Mouse (Mus musculus) frontal cortex, adult 2 months (tissue): Measurements from ENCODE around the gene Rbm8a. TPM values are rescaled to one million over a fixed set of nuclear protein-coding genes. Genes with fewer than 3 reads are reported as not detected.
"Not testable (repeated sequence)": the region's sequence is repeated elsewhere in the genome, so short reads cannot be mapped to it uniquely, and the experiment has no call there.

Experiments used
- DNase-seq, 2 experiments: peaks; one replicate each; pipeline ENCODE4 v3.0.0; 2022; ENCODE audit warnings: low spot score in 1 of 2; ENCODE audit errors: extremely low spot score in 1 of 2
- polyA plus RNA-seq: library from polyadenylated mRNA; depleted of rRNA; stranded (reverse); fragments of >200 nt; gene quantifications from 2 replicates; pipeline ENCODE4 v1.2.3, GENCODE M21; 2012

The Rbm8a gene
- polyA plus RNA-seq, 1 experiment = 37.4 TPM

DNA sequence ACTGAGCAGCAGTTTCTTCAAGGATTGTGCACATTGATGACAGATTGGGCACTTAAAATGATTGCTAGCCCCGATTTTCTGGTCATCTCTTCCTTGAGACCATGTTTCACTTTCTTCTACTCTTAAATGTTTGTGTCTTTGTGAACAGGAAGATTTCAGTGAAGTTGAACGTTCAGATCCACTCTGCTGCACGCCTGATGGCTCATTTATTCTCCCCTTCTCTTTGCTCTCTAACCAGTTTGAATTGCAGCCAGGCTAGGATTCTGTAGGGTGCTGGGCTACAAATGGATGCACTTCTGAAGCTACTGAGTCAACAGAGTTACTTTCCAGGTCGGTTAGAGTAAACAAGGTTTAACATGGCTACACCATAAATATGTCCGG is 27.0 kb upstream of the Rbm8a start:
- no peak for DNase-seq

- no peak for DNase-seq
Measured at GRCm38 (mm10) chr3:96603311-96603710, 26.4 kb upstream of the Rbm8a start.

GRCm38 (mm10) chr3:96606007-96606406 is 23.7 kb upstream of the Rbm8a start:
- not testable (repeated sequence) for DNase-seq

- no peak for DNase-seq
Measured at GRCm38 (mm10) chr3:96606618-96607017, 23.1 kb upstream of the Rbm8a start.

GRCm38 (mm10) chr3:96617941-96618340 is 11.8 kb upstream of the Rbm8a start:
- no peak for DNase-seq

DNA sequence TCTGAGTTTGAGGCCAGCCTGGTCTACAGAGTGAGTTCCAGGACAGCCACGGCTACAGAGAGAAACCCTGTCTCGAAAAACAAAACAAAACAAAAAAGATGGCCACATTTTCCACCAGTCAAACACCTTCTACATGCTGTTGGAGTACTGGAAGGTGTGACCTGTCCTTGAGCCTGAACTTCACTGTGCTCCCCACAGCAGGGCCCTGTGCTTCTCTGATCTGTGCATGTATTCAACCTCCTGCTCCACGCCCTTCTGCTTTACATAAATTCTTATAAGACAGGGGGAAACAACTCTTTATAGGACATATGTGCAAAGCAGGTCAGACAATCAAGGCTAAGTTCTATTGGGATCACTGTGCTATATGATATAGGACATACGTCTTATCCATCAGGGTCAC is 6.5 kb upstream of the Rbm8a start:
- no peak for DNase-seq

GRCm38 (mm10) chr3:96632058-96632457 is 2.3 kb downstream of the Rbm8a start:
- no peak for DNase-seq

DNA sequence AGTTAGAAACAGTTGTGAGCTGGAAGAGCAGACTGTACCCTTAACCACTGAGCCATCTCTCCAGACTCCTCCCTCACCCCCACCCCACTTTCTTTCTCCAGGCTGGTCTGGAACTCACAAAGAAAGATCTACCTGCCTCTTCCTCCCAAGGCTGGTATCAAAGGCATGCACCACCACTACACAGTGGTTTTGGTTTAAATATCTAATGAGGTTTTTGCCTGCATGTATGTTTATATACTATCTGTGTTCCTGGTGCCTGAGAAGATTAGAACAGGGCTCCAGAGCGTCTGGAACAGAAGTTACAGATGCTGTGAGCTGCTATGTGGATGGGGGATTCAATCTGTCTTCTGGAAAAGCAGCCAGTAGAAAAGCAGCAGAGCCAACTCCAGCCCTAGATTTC is 4.3 kb downstream of the Rbm8a start:
- DNase-seq = no peak

DNA sequence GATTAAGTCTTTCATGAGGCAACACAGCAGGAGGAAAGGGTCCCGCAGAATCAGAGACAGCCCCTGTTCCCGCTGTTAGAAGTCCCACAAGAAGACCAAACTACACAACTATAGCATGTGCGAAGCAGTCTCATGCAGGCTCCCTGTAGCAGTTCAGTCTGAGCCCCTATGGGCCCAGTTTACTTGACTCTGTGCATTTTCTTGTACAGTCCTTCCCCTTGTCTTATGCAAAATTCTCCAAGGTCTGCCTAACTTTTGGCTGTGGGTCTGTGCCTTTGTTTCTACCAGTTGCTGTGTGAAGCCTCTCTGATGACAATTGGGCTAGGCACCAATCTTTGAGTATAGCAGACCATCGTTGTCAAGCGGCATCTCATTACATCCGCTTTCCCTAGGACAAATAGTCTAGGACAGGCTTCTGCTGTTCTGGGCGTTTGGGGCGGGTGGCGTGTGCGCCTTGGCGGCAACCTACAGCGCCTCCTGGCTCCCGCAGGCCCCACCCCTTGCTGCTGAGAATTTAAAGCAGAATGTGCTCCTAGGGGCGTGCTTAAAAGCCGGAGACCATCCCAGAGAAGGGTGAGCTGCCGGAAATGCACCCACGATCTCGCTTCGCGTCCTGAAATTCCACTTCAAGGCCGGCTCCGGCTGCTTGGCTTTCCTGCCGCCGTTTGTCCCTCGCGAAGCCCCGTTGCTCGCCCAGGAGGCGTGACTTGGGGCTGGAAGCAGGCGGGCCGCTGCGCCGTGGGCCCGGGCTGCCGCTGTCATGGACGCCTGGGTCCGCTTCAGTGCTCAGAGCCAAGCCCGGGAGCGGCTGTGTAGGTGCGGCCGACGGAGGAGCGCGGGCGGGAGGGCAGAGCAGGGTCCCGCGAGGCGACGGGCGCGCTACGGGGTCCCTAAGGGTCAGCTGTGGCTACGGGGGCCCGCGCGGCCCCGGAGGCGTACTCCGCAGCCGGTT is 5.5 kb downstream of the Rbm8a start, which contains the start of the genes Pex11b and Gm42957:
Gene Pex11b (plus strand): TSS at position 449 of the 952 bp plus-strand sequence.
Gene Gm42957 (plus strand): TSS at position 547 of the 952 bp plus-strand sequence.
- peak; percentile 75 to 91 for DNase-seq

GRCm38 (mm10) chr3:96635906-96636305 is 6.2 kb downstream of the Rbm8a start:
- DNase-seq = no peak

DNA sequence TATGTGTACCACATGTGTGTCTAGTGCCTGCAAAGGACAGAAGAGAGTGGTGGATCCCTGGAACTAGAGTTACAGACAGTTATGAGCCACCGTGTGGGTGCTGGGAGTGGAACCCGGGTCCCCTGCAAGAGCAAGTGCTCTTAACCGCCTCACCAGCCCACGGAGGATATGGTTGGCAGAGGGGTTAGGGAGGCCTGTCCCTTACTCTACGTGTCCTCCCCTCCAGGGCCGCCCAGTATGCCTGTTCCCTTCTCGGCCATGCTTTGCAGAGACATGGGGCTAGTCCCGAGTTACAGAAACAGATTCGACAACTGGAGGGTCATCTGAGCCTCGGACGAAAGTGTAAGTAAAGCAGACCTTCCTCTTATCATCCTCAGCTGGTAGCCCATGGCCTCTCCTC is 6.7 kb downstream of the Rbm8a start:
- DNase-seq = no peak

- DNase-seq = peak in 1 of 2 experiments; percentile 78
Measured at GRCm38 (mm10) chr3:96639219-96639618, 9.5 kb downstream of the Rbm8a start.

DNA sequence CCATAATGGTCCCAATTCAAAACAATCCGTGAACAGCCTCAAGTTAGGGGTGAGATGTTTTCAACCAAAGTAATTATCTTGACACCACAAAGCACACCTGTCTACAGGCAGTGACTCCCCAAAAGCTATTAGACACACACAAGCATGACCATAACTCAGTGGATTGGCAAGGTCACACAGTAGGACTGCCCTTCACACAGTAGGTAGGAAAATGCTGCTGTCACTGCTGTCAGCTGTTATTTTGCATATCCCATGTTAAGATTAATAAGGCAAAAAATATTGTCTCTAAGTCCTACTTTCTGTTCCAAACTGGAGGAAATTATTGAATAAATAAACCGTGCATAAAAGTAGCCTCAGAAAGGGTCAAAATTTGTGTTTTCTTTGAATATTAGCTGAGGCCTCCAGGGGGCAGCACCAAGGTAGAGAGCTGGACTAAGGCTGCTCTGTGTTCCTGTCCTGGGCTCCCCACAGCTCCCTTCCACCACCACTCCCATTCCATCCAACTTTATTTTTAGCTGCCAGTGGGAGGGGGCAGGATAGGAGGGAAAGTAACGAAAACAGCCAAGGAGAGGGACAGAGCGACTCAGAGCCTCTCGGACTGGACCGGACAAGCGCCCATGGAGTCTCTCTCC is 15.4 kb downstream of the Rbm8a start, which contains the start of gene Itga10:
Gene Itga10 (plus strand): TSS at position 567 of the 632 bp plus-strand sequence.
- DNase-seq = peak in 1 of 2 experiments; percentile 41

DNA sequence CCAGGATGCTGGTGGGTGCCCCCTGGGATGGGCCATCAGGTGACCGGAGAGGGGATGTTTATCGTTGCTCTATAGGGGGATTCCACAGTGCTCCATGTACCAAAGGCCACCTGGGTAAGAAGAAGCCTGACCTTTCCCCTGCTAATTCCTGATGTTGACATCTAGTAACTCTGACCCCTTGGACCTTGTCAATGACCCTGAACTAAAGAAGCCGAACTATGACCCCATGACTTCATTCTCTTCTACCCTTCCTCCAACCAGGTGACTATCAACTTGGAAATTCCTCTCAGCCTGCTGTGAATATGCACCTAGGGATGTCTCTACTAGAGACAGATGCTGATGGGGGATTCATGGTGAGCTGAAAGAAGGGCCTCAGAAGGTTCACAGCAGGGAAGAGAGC is 17.6 kb downstream of the Rbm8a start:
- DNase-seq = no peak

GRCm38 (mm10) chr3:96660901-96661300 is 31.2 kb downstream of the Rbm8a start:
- no peak for DNase-seq

DNA sequence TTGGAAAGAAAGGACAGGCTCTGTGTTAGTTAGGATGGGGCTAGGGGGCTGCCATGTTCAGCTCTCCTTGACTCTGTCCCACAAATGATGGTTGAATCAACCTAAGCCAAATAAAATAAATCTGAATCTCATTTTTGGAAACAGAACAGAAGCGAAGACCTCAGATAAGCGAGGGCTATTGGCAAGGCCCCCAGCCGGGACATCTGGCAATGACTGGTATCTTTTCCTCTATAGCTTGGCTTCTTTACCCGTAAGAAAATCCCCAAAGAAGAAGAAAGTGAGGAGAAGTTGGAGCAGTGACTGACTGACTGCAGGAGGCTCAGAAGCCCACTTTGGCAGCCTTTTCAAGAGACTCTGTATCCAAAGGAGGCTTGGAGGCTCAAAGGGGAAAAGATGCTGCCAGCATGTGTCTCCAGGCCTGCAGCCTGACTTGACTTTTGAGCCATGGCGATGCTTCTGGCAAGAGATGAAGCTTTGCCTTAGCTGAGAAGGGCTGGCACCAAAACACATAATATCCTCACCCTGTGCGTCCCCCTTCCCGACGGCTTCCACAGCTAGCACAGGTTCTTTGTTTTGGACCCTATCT is 33.1 kb downstream of the Rbm8a start:
- no peak for DNase-seq

DNA sequence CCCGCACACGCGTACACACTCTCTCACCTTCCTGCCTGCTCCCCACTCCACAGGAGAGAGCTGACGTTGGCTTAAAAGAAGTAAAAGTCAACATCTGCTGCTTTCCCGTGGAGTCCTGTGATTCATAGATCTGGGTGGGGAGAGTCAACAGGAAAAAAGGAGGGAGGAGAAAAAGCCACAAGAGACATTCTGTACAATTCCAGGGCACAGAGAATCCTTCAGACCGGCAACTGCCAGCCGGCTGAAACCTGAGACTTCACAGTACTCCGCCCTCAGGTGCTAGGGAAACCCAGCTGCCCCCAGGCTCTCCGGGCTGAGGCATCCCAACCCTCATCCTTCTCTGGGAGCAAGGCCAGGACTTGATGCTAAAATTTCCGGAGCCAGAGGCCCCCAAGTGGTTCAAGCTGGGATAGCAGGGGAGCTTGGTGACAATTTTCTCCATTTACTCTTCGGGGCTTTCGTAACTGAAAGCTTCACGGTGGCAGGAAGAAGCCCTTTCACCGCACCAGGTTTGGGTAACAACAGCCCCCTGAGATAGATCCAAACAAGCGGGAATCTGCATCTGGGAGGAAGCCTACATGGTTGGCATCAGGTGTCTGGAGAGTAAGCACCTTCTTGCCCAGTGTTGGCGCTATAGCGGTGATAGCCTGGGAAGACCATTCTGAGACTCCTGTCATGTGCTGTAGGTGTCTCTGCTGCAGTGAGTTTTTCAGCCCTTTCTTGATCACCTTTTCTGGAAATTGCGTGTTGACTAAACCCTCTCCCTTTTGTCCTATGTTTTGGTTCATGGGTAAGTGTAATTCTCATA is 33.9 kb downstream of the Rbm8a start:
- peak; percentile 81 to 96 for DNase-seq

DNA sequence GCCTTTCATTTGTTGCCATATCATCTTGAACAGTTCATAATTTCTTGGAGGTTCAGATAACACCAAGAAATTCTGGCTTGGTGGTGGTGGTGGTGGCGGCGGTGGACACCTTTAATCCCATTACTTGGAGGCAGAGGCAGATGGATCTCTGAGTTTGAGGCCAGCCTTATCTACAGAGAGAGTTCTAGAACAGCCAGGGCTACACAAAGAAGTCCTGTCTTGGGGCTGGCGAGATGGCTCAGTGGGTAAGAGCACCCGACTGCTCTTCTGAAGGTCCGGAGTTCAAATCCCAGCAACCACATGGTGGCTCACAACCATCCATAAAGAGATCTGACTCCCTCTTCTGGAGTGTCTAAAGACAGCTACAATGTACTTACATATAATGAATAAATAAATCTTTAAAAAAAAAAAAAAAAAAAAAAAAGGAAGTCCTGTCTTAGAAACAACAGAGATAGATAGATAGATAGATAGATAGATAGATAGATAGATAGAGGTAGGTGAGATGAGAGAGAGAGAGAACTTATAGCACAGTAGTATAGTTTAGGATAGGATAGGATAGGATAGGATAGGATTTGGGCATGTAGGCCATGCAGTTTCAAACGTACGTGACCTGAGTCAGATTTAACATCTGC is 36.1 kb downstream of the Rbm8a start:
- not testable (repeated sequence) for DNase-seq

- DNase-seq = no peak
Measured at GRCm38 (mm10) chr3:96666916-96667315, 37.2 kb downstream of the Rbm8a start.

DNA sequence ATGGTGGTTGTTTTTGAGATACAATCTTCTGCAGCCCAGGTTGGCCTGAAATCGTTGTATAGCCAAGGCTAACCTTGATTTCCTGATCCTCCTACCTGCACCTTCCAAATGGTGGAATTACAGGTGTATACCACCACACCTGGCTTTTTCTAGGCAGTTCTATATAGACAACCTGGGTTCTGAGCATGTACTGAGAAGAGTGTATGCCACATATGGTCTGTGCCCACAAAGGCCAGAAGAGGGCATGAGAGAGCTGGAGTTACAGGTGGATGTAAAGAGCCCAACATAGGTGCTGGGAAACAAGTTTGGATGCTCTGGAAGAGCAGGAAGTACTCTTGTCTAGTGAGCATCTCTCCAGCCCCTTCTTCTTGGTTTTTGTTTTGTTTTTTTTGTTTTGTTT is 37.6 kb downstream of the Rbm8a start:
- no peak for DNase-seq
